Mouse (Mus musculus) right cerebral cortex, postnatal 25 days (tissue): Measurements from ENCODE around the gene 1600014C23Rik.

ENCODE experiments used
- DNase-seq: peaks from one replicate; pipeline ENCODE4 v3.0.0; 2022

1600014C23Rik gene

DNA sequence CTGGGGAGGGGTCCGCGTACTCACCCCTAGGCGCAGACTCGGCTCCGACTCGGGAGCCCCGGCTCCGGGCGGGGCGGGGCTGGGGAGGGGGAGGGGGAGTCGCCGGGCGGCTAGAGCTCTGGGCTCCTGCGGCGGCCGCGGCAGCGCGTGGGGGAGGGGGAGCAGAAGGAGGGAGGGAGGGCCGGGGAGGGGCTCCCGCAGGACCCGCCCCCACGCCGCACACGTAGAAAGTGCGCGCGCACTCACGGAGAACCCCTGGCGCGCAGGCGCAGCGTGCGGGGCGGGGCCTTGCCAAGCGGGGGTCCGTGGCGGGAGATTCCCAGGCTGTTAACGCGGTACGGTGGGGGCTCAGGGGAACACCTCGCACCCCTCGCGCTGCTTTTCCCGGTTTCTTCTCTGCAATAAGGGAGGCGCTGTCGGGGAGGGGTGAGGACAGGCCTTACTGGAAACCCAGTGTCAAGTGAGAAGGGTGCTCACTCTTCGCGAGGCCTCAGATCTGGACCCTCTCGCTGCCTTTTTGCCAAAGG lies 47.5 kb downstream of the 1600014C23Rik start, which contains the start of gene Mrpl14:
Mrpl14 (plus strand) TSS at position 230 of the 527 bp plus-strand sequence.
- peak; percentile 92 for DNase-seq

DNA sequence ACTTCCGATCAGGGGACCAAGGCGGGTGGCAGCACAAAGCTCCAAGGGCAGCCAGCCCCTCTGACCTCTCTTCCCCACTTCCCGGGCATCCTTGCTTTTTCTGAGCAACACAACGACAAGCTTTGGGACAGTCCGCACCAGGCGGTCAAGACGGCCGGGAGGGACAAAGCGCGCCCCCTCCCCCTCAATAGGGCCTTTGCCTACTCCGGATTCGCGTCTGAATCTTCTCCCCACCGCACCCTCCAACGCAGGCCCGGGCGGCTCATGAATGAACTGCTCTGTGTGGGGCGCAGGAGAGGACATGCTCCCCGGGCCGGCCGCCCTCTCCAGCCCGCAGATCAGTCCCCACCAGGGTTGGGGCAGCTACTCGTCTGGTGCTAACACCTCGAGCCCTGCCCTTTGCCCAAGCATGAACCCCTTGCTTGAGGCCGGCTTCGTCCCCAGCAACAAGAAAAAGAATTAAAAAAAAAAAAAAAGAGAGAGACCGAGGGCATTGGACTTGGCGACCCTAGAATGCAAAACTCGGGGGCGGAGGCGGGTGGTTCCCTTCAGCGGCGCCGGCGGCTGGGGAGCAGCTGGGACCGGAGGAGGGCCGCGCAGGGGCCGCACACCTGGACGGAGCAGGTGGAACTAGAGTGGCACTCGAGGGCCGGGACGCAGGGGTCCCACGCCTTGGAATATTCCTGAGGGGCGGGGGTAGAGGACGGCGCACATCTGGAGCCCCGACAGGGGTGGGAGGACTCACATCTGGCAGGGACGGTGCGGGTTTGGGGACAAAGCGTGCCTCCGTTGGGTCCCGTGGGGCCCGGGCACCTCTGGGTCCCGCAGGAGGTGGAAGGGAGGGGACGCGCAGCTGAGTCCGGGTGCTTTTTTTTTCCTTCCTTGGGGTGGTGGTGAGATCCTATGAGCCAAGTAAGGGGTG lies 48.2 kb downstream of the 1600014C23Rik start:
- peak; percentile 61 for DNase-seq

DNA sequence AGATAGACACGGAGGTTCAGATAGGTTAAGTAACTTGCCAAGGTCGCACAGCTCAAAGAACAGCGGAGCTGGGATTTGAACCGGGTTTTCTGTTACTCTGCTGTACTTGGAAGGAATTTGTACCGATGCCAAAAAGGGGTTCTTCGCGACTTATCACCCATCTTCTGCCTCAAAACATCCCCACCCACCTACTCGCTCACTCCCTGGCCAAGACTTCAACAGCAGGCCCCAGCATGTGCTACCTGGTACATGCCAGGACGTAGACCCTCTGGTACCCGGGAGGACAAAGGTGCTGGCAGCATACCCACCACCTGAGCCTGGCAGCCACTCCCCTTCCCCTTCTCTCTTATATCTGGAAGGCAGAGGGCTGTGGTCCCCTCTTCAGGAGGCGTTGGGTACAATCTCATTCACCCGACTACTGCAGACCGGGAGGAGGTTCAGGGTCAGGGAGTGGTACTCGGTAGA lies 48.9 kb downstream of the 1600014C23Rik start:
- no peak for DNase-seq
